Mouse (Mus musculus): Measurements from ENCODE around the gene Gm14418. TPM values are rescaled to one million over a fixed set of nuclear protein-coding genes. Genes with fewer than 3 reads are reported as not detected.
A peak's percentile ranks its signal among the peaks of the same experiment; 100 is the strongest.
"Not testable (repeated sequence)": the region's sequence is repeated elsewhere in the genome, so short reads cannot be mapped to it uniquely, and the experiment has no call there.

Gene Gm14418
- 11.7 and 12.0 TPM in 2 replicates for polyA plus RNA-seq (2016; fragmentation: Nextera tagmentation; extraction: Ambion mirVana)

DNA sequence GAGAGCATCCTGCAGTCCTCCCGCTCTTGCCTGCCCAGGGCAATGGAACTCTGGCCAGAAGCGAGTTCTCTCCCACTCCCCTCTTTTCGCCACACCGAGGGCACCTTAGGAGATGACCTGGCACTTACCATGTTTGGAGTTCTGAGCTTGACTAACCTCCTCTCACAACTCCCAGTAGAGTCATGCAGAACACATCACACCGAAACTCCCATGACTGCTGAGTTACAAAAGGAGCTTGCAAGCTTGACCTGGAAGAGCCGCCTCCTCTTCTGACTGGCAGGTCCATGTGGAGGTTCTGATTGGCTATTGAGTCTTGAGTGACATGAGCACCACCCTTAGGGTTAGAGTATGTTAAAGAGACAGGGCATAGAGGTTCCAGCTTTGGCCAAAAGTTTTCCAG is at the start of gene Gm14418:
Gm14418 (minus strand) TSS at position 225 of the 400 bp plus-strand sequence.
- H3K27ac ChIP-seq (replicated peaks); H3K9me3 ChIP-seq; H3K36me3 ChIP-seq (replicated peaks); H3K4me1 ChIP-seq; H3K27me3 ChIP-seq (replicated peaks; ENCODE audit: low read depth, poor library complexity, severe bottlenecking); DNase-seq (ENCODE audit: low spot score): not testable (repeated sequence)
- H3K4me3 ChIP-seq = peak within 1 kb of the TSS; percentile 50
- WGBS = 34% methylated on average over 6 of the region's 6 CpGs

Other genes with a start within 250 kb of the Gm14418 start
- gene Gm14410, start 191.9 kb downstream of the Gm14418 start, polyA plus RNA-seq (2016; fragmentation: Nextera tagmentation; extraction: Ambion mirVana) = 29.0 and 34.7 TPM in 2 replicates
- not detected in 2 replicates for gene Gm14409, start 131.3 kb downstream of the Gm14418 start, polyA plus RNA-seq (2016; fragmentation: Nextera tagmentation; extraction: Ambion mirVana)
- 0.31 and 0.65 TPM in 2 replicates for gene Gm14412, start 74.0 kb downstream of the Gm14418 start, polyA plus RNA-seq (2016; fragmentation: Nextera tagmentation; extraction: Ambion mirVana)
- 12.6 and 13.2 TPM in 2 replicates for gene Zfp970, start 66.4 kb upstream of the Gm14418 start, polyA plus RNA-seq (2016; fragmentation: Nextera tagmentation; extraction: Ambion mirVana)
- gene Gm14403, start 99.9 kb upstream of the Gm14418 start, polyA plus RNA-seq (2016; fragmentation: Nextera tagmentation; extraction: Ambion mirVana) = 7.1 and 8.3 TPM in 2 replicates
- gene Gm14406, start 179.9 kb upstream of the Gm14418 start, polyA plus RNA-seq (2016; fragmentation: Nextera tagmentation; extraction: Ambion mirVana) = not detected in 2 replicates

Data from embryonic facial prominence, embryonic 10.5 days (tissue).